Mouse (Mus musculus): Measurements from ENCODE around the gene Dars. TPM values are rescaled to one million over a fixed set of nuclear protein-coding genes. Genes with fewer than 3 reads are reported as not detected.

Gene Dars
- polyA plus RNA-seq, 1 experiment = 70.1 TPM

DNA sequence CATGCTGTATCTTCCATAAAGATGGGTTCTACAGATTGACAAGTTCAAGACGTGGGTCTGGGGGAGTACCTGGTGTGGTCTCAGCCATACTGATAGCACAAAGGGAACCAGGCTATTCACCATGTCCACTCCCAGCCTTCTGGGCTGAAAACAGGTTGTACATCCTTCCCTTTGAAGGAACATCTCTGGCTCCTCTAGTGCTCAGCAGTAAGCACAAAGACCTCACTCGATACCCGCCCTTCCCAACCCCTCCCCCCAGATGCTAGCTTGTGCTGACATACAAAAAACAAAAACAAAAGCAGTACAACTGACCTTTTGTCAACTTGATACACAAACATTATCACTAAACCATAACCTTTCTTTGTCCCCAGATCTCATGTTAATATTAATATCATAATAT, 22.5 kb downstream of the Dars start:
- no peaks in the 10 kb centered on the region; the same call in none of the 2 replicates for H3K4me1 ChIP-seq (ENCODE audit: control insufficient read depth, insufficient read depth, insufficient read length, low read length)
- no peak overlapping the region for H3K27ac ChIP-seq (replicated peaks; ENCODE audit: low read depth, low read length)
- no peak overlapping the region for H3K4me3 ChIP-seq (ENCODE audit: insufficient read depth, low read depth, low read length)

DNA sequence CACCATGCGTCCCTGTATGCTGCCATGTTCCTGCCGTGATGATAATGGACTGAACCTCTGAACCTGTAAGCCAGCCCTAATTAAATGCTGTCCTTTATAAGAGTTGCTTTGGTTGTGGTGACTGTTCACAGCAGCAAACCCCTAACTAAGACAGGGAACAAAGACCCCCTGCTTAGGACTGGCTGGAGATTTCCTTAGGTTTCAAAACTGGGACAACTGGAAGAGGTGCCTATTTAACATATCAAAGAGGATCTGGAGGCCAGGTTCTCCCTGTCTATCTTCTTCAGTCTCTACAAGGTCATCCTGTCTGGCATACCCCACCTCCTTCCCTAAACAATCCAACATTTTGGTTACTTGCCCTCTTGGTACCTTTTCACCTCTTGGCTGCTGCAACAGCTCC, 24.8 kb downstream of the Dars start:
- H3K27ac ChIP-seq (replicated peaks; ENCODE audit: low read depth, low read length) = peak overlapping the region; percentile 60; the same call in 1 of the 2 replicates

DNA sequence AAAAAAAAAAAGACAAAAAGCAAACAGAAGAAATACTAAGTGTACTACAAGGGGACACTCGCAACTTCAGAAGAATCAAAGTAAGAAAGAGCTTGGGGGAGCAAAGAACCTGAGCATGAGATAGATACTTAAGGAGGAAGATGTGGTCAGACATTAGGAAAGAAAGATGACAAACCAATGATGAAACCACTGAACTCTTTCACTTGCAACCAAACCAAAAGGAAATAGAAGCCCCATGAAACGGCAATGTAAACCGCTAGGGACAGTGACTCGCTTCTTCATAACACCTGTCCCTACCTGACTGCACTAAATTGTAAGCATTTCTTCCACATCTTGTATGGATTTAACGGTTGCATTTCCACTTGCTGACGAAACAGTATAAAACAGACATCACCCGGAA, 30.7 kb downstream of the Dars start:
- H3K4me1 ChIP-seq (ENCODE audit: control insufficient read depth, insufficient read depth, insufficient read length, low read length) = no peaks in the 10 kb centered on the region
- no peak overlapping the region for H3K4me3 ChIP-seq (ENCODE audit: insufficient read depth, low read depth, low read length)

More for the DNA sequence above, 24.8 kb downstream of the Dars start:
- H3K4me3 ChIP-seq (ENCODE audit: insufficient read depth, low read depth, low read length) = no peak overlapping the region
- no peaks in the 10 kb centered on the region; the same call in none of the 2 replicates for H3K4me1 ChIP-seq (ENCODE audit: control insufficient read depth, insufficient read depth, insufficient read length, low read length)

DNA sequence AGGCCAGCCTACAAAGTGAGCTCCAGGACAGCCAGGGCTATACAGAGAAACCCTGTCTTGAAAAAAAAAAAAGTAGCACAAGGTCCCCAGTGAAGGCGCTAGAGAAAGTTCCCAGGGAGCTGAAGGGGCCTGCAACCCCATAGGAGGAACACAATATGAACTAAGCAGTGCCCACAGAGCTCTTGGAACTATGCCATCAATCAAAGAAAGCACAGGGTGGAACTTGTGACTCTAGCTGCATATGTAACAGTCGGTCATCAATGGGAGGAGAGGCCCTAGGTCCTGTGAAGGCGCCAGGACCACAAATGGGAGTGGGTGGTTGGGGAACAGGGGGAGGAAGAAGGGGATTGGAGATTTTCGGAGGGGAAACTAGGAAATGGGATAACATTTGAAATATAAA, 40.3 kb downstream of the Dars start:
- H3K4me1 ChIP-seq (ENCODE audit: control insufficient read depth, insufficient read depth, insufficient read length, low read length) = no peaks in the 10 kb centered on the region
- no peak overlapping the region for H3K27ac ChIP-seq (replicated peaks; ENCODE audit: low read depth, low read length)
- no peak overlapping the region for H3K4me3 ChIP-seq (ENCODE audit: insufficient read depth, low read depth, low read length)

More for the DNA sequence above, 30.7 kb downstream of the Dars start:
- no peak overlapping the region for H3K27ac ChIP-seq (replicated peaks; ENCODE audit: low read depth, low read length)

DNA sequence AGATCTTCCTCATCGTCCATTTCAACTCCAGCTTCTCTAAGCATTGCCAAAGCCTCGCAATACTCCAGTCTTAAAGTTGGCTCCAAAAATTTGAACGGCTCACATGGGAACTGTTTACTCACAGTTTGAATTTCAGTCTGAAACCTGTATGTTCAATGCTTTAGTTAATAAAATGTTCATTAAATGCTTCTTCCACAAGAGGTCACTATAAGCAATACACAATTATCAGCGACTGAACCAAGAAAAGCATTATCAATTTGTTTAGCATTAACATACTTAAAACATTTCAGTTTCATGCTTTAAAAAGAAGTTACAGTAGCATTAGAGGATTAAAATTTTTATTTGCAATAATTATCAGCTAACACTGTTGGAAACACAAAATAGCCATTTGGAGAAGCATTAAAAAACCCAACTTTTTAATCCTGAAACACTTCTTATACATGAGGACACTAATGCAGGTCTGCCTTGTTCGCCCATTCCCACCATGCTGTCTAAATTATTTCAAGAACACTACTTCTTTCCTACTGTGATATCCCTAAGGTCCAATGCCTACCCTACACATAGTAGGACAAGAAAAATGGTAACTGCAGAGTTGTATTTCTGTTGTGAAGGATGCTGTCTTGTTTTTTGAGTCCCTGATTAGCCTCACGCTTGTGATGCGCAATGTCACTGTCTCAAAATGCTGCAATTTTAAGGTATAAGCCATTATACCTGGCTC, 44.9 kb downstream of the Dars start:
- Histone ChIP-seq H3K4me3 (ENCODE audit: insufficient read depth, low read depth, low read length) (no peak overlapping the region), H3K4me1 (ENCODE audit: control insufficient read depth, insufficient read depth, insufficient read length, low read length) (no peaks in the 10 kb centered on the region), H3K27ac (replicated peaks; ENCODE audit: low read depth, low read length) (no peak overlapping the region)

DNA sequence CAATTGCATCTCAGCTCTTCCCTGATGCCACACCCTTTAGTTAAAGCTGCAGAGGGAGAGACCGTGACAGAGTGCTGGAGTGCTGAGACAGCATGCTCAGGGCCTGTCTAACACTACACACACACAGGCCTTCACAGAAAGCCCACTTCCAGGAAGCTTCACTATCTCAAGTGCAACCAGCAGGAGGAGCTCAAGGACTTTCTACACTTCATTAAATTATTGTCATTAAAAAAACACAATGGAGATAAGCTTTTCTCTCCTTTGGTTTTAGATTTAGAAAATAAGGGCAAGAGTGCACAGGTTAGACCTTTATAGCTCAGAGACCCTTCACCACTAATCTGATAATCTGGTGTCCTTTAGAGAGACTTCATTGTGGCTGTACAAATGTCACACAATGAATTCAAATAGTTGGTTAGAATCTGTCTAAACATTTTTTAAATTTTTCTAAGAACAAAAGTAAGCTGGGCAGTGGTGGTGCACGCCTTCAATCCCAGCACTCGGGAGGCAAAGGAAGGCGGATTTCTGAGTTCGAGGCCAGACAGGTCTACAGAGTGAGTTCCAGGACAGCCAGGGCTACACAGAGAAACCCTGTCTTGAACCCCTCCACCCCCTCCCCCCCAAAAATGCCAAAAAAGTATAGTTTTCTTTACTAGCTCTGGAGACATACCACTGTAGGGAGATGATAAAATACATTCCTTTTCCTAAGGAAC, 48.3 kb downstream of the Dars start:
- Histone ChIP-seq H3K4me1 (ENCODE audit: control insufficient read depth, insufficient read depth, insufficient read length, low read length) (no peaks in the 10 kb centered on the region), H3K4me3 (ENCODE audit: insufficient read depth, low read depth, low read length) (no peak overlapping the region), H3K27ac (replicated peaks; ENCODE audit: low read depth, low read length) (no peak overlapping the region)

DNA sequence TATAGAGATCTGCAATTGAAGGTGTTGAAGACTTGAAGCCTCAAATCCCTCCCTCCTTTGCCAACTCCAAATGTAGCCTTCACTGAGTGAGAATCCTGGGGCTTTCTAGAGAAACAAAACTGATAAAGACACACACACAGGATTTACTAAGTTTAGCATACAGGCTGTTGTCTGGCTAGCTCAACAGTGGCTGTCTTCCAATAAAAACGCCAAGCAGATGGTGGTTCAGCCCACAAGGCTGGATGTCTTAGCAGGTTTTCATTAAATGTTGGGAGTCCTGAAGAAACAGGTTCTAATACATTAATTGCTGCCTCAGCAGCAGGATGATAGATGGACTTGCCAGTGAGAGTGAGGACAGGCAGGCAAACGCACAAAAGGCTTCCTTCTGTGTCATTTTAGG, 56.6 kb downstream of the Dars start:
- no peak overlapping the region for H3K27ac ChIP-seq (replicated peaks; ENCODE audit: low read depth, low read length)
- H3K4me3 ChIP-seq (ENCODE audit: insufficient read depth, low read depth, low read length) = no peak overlapping the region

DNA sequence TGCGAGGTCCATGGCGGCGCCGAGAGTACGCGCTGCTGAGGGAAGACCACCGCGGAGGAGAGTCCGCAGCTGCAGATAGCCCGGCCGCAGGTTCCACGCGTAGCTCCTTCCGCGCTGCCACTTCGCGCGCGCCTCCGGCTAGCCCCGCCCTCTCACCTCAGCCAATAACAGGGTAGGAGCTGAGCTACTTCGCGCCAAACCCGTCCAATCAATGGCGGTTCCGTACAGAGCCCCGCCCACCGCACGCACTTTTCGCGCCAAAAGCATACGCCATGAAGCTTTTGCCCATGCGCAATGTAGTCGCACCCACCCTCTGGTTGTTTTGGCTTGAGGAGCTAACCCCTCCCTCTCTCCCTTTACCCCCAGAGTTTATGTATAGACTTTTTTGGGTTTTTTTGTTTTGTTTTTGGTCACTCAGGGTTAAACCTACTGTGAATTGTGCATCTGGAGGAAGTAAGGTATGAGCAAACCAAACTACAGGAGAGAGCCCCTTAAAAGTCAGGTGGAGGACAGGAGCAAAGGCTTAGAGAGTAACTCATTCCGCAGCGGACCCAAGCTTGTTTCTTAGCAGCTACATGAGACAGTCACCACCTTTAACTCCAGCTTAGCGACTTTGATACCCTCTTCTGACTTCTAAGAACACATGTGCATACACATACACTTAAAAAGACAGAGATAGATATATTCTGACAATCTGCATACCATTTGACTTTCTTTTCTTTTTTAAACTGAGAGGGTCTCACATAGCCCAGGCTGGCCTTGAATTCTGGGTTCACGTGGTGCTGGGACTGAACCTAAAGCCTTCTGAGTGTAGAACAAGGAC, 57.4 kb downstream of the Dars start, which contains the start of gene Mcm6:
Gene Mcm6 (minus strand): TSS at position 111 of the 823 bp plus-strand sequence.
- no peak within 1 kb of the TSS for H3K27ac ChIP-seq (replicated peaks; ENCODE audit: low read depth, low read length)
- H3K4me1 ChIP-seq (ENCODE audit: control insufficient read depth, insufficient read depth, insufficient read length, low read length) = no peaks in the 10 kb centered on the region
- peak within 1 kb of the TSS; percentile 79 for H3K4me3 ChIP-seq (ENCODE audit: insufficient read depth, low read depth, low read length)

More for the DNA sequence above, 56.6 kb downstream of the Dars start:
- no peaks in the 10 kb centered on the region for H3K4me1 ChIP-seq (ENCODE audit: control insufficient read depth, insufficient read depth, insufficient read length, low read length)

DNA sequence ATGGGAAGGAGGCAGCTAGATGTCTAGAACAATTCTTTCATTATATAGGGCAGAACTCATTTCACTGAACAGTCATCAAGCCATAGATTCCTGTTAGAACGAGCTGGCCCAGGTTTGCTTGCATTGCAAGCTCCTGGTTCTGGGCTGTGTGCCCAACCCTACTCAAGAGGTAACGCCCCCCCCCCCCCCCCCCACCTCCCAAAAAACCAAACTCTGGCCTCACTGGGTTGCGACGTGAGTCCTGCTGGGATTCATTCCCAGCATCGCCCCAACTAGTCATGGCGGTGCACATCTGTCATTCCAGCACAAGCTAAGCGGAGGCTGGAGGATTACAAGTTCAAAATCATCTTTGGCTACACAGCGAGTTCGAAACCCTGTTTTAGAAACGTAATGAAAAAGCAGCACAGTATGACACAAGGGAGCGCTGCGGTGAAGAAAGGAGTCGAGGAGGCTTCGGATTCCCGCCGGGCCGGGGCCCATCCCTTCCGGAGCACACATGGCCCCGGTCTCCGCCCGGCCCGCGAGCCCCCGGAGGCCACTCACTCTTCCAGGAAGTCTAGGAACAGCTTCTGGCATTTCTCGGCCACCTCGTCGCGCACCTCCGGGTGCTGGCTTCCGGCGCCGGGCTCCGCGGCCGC, 58.1 kb downstream of the Dars start:
- peak overlapping the region; percentile 79 for H3K4me3 ChIP-seq (ENCODE audit: insufficient read depth, low read depth, low read length)
- no peak overlapping the region for H3K27ac ChIP-seq (replicated peaks; ENCODE audit: low read depth, low read length)
- H3K4me1 ChIP-seq (ENCODE audit: control insufficient read depth, insufficient read depth, insufficient read length, low read length) = no peaks in the 10 kb centered on the region

DNA sequence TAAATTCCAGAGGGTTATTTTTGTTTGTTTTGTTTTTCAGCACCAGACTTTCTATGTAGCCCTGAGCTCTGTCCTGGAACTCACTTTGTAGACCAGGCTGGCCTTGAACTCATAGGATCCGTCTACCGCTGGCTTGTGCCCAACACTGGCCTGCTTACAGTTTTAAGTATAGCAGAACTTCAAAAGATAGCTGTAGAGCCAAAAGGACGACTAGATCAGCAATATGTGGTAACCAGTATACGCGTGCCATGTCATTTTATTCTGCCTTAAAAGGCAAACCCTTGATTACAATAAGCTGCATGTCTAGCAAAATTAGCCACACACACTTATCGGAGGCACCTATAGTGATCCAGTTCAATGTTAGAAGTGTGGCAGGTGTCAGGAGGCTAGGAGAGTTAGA, 58.9 kb downstream of the Dars start:
- no peaks in the 10 kb centered on the region for H3K4me1 ChIP-seq (ENCODE audit: control insufficient read depth, insufficient read depth, insufficient read length, low read length)
- no peak overlapping the region for H3K27ac ChIP-seq (replicated peaks; ENCODE audit: low read depth, low read length)
- no peak overlapping the region for H3K4me3 ChIP-seq (ENCODE audit: insufficient read depth, low read depth, low read length)

DNA sequence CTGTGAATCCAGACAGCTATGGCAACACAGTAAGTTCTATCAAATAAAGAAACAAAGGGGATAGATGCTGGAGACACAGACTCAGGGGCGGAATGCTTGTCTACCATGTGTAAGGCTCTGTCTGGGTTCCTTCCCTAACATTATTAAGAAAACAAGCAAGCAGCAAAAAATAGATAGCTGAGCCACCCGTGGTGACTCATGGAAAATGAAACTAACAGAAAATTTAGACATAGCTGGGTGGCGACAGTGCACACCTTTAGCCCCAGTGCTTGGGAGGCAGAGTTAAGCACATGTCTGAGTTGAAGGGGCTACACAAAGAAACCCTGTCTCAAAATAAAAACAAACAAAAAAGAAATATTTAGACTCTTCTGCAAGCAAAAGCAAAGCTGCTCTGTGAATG, 59.7 kb downstream of the Dars start:
- H3K27ac ChIP-seq (replicated peaks; ENCODE audit: low read depth, low read length) = no peak overlapping the region

DNA sequence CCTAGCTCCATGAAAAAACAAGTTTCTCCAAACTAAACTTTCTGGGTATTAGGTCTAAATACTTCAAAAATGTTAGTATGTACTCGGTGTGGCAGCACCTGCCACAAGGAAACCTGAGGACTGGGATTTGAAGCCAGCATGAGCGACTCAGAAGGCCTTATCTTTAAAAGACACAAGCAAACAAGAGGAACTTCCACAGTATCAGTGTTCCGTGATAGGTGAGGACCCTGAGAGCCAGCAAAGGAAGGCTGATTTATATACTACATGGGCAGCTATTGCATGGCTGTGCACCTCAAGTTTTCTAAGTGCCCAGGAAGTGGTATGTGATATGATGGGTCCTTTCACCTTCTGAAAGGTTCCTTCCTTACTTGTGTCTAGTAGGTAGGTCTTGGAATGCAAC, 64.1 kb downstream of the Dars start:
- Histone ChIP-seq H3K27ac (replicated peaks; ENCODE audit: low read depth, low read length) (no peak overlapping the region), H3K4me3 (ENCODE audit: insufficient read depth, low read depth, low read length) (no peak overlapping the region), H3K4me1 (ENCODE audit: control insufficient read depth, insufficient read depth, insufficient read length, low read length) (no peaks in the 10 kb centered on the region)

More for the DNA sequence above, 59.7 kb downstream of the Dars start:
- Histone ChIP-seq H3K4me1 (ENCODE audit: control insufficient read depth, insufficient read depth, insufficient read length, low read length) (no peaks in the 10 kb centered on the region), H3K4me3 (ENCODE audit: insufficient read depth, low read depth, low read length) (no peak overlapping the region)

DNA sequence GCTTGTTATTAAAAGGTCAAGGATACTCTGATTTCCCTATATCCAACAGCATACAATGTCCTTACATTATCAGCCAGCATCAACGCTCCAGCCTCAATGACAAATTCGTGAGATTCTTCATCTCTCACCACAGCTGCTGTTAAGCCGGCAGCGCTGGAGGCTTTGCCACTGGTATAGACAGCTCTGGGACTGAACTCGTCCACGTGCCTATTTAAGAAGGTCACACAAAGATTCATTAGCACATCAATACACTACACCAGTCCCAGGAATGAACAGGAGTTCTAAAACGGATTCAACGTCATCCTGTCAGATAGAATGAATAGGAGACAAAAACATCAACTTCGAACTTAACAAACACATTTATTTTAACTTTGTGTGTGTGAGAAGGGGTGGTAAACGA, 72.9 kb downstream of the Dars start:
- Histone ChIP-seq H3K27ac (replicated peaks; ENCODE audit: low read depth, low read length) (no peak overlapping the region), H3K4me3 (ENCODE audit: insufficient read depth, low read depth, low read length) (no peak overlapping the region), H3K4me1 (ENCODE audit: control insufficient read depth, insufficient read depth, insufficient read length, low read length) (no peaks in the 10 kb centered on the region)

DNA sequence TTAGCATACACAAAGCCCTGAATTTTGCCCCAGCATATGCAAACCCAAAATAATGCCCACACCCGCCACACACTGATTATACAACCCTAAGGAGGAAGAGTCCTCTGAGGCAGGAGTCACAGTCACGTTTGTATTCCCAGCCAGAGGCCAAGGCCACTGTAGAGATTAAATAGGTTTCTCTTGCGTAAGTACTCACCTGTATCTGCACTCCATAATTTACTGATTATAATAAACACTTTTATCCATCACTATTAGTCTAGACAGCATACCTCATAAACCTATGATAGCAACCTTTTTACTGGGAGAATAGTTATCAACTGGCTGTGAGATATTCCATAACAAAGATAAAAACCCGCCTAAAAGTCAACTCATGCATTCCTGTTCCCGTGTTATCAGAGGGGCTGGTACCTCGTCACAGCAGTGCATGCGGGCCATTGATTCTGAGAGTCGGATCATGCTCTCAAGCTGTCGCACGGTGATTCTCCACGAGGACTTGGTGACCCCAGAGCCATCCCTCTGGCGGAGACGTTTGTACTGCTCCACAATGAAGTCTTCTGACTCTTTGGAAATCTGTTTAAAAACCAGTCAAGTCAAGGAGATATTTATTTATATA, 79.4 kb downstream of the Dars start:
- no peak overlapping the region for H3K27ac ChIP-seq (replicated peaks; ENCODE audit: low read depth, low read length)
- no peak overlapping the region for H3K4me3 ChIP-seq (ENCODE audit: insufficient read depth, low read depth, low read length)
- no peaks in the 10 kb centered on the region for H3K4me1 ChIP-seq (ENCODE audit: control insufficient read depth, insufficient read depth, insufficient read length, low read length)

Measured in brown adipose tissue, adult 24 weeks (tissue).